Mouse (Mus musculus): ENCODE results near the gene Nfasc.

GRCm38 (mm10) chr1:132745636-132746035 lies 4.0 kb upstream of the Nfasc start:
- TF ChIP-seq GATA1 (IDR thresholded peaks at IDR 0.05; ENCODE audit: borderline replicate concordance, low read length) (no peak), FLI1 (IDR thresholded peaks at IDR 0.05; ENCODE audit: low read length) (no peak)

Data from megakaryocyte, embryonic 14.5 days (primary cell).